Mouse (Mus musculus): ENCODE results near the gene Msmb.

DNA sequence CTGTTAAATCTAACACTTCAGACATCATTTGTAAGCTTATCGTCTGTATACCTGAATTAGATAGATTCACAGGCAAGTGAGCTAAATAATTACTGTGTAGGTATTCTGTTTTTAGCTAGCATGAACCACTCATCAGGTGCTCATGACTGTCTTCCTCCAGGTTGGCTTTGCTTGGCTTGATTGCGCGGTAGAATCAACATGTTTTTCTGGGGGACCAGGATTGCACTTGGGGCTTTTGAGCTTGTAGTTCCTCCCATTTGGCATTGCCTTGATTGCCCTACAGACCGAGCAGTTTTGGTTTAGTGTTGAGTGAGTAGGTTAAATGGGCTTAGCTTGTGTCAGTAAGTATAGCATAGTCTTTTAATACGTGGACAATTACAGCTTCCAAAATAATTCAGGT, 20.4 kb downstream of the Msmb start:
- TF ChIP-seq CTCF (IDR thresholded peaks at IDR 0.05; ENCODE audit: borderline replicate concordance, insufficient read depth, low read length), result no peak
- TF ChIP-seq POLR2A (IDR thresholded peaks at IDR 0.05; ENCODE audit: low read depth, low read length), result no peak
